Mouse (Mus musculus) bone marrow, adult 2 months (tissue): ENCODE results near the gene Pnldc1.

Source experiments
- CTCF ChIP-seq: fragments of 200-500 bp; IDR thresholded peaks from 2 replicates; pipeline ENCODE4 v1.5.1; 2011; ENCODE audit warnings: low read length, control low read depth; ENCODE audit not compliant: control insufficient read depth, insufficient read depth
- POLR2A ChIP-seq: fragments of 200-500 bp; IDR thresholded peaks from 2 replicates; pipeline ENCODE4 v1.6.1; 2011; ENCODE audit warnings: low read depth, mild to moderate bottlenecking, control low read depth, low read length, borderline replicate concordance; ENCODE audit not compliant: control insufficient read depth

GRCm38 (mm10) chr17:12915488-12915880 is 5.5 kb upstream of the Pnldc1 start, which contains the start of gene Tcp1:
- TF ChIP-seq POLR2A (no peak), CTCF (no peak)
